Mouse (Mus musculus) stomach, embryonic 15.5 days (tissue): ENCODE results near the gene Ctsa. TPM values are rescaled to one million over a fixed set of nuclear protein-coding genes. Genes with fewer than 3 reads are reported as not detected.
A peak's percentile ranks its signal among the peaks of the same experiment; 100 is the strongest.

Experiments
- ATAC-seq: fragments of 200-750 bp; cut with Nextera tagmentation; 2 replicates; pipeline ENCODE4 v1.8.0; 2017; ENCODE audit warnings: low read depth, moderate number of reproducible peaks, moderate TSS enrichment; ENCODE audit not compliant: insufficient read depth, low FRiP score
- H3K27ac ChIP-seq: fragments of 300-500 bp; sonication (generic); 2 replicates; pipeline ENCODE4 v1.5.1; 2015; ENCODE audit warnings: mild to moderate bottlenecking, inconsistent platforms
- H3K27me3 ChIP-seq: fragments of 300-500 bp; sonication (generic); replicated peaks from 2 replicates; pipeline ENCODE4 v1.6.1; 2015; ENCODE audit warnings: inconsistent platforms
- H3K36me3 ChIP-seq: fragments of 300-500 bp; sonication (generic); 2 replicates; pipeline ENCODE4 v1.6.1; 2015; ENCODE audit warnings: inconsistent platforms
- H3K4me1 ChIP-seq: fragments of 300-500 bp; sonication (generic); 2 replicates; pipeline ENCODE4 v1.6.1; 2015; ENCODE audit warnings: inconsistent platforms
- H3K4me2 ChIP-seq: fragments of 300-500 bp; sonication (generic); 2 replicates; pipeline ENCODE4 v1.6.1; 2015; ENCODE audit warnings: mild to moderate bottlenecking, inconsistent platforms
- H3K4me3 ChIP-seq: fragments of 300-500 bp; sonication (generic); replicated peaks from 2 replicates; pipeline ENCODE4 v1.5.1; 2015; ENCODE audit warnings: inconsistent platforms
- H3K9ac ChIP-seq: fragments of 300-500 bp; sonication (generic); 2 replicates; pipeline ENCODE4 v1.6.1; 2015; ENCODE audit warnings: inconsistent platforms
- H3K9me3 ChIP-seq: fragments of 300-500 bp; sonication (generic); 2 replicates; pipeline ENCODE4 v1.6.1; 2016; ENCODE audit warnings: inconsistent platforms
- WGBS: fragments of 180-500 bp; shearing (Covaris S2); methylation state at CpG from one replicate; pipeline ENCODE4 v1.1.7; 2015; 5-methylcytosine and 5-hydroxymethylcytosine counted together
- polyA plus RNA-seq: library from polyadenylated mRNA; unstranded; fragments of >200 nt; fragmentation: Nextera tagmentation; extraction: Ambion mirVana; gene quantifications from 2 replicates; pipeline ENCODE4 v1.2.1, GENCODE M21; 2015

Gene Ctsa
- polyA plus RNA-seq, 1 experiment from 2014 or later = 132 TPM

- Histone ChIP-seq H3K9me3 (no peaks in the 10 kb centered on the region), H3K4me3 (no peak overlapping the region), H3K4me2 (no peak overlapping the region), H3K9ac (no peak overlapping the region), H3K27me3 (no peaks in the 10 kb centered on the region), H3K36me3 (peaks cover 74% of the 10 kb centered on the region), H3K4me1 (no peaks in the 10 kb centered on the region), H3K27ac (no peak overlapping the region)
- ATAC-seq = no peak
- WGBS = 92% methylated on average over 10 of the region's 10 CpGs
These were observed 53.9 kb downstream of the Ctsa start for GRCm38 (mm10) chr2:164886617-164887016.

- H3K4me1 ChIP-seq = no peaks in the 10 kb centered on the region
- H3K27ac ChIP-seq = no peak overlapping the region
- H3K9ac ChIP-seq = no peak overlapping the region
These were observed 56.3 kb downstream of the Ctsa start for GRCm38 (mm10) chr2:164888996-164889395.

GRCm38 (mm10) chr2:164889960-164890359 is 57.3 kb downstream of the Ctsa start:
- Histone ChIP-seq H3K36me3 (peaks cover 97% of the 10 kb centered on the region), H3K4me2 (no peak overlapping the region), H3K27ac (no peak overlapping the region), H3K4me1 (no peaks in the 10 kb centered on the region), H3K4me3 (no peak overlapping the region), H3K9me3 (no peaks in the 10 kb centered on the region), H3K27me3 (no peaks in the 10 kb centered on the region), H3K9ac (no peak overlapping the region)
- WGBS = 76% methylated on average over 2 of the region's 2 CpGs
- no peak for ATAC-seq

More at GRCm38 (mm10) chr2:164888996-164889395, 56.3 kb downstream of the Ctsa start:
- WGBS = 79% methylated on average over 12 of the region's 12 CpGs
- Histone ChIP-seq H3K4me2 (no peak overlapping the region), H3K27me3 (no peaks in the 10 kb centered on the region), H3K4me3 (no peak overlapping the region), H3K9me3 (no peaks in the 10 kb centered on the region), H3K36me3 (peaks cover 96% of the 10 kb centered on the region)
- ATAC-seq = peak; percentile 5; the same call in 1 of the 2 replicates

Other genes starting within 250 kb of the Ctsa start
- 1.0 and 1.5 TPM in 2 replicates for gene Wfdc6a, start 247.4 kb upstream of the Ctsa start, polyA plus RNA-seq
- gene Eppin, start 239.3 kb upstream of the Ctsa start, polyA plus RNA-seq = not detected in 2 replicates
- not detected in 2 replicates for gene Wfdc6b, start 219.4 kb upstream of the Ctsa start, polyA plus RNA-seq
- not detected in 2 replicates for gene Wfdc8, start 219.2 kb upstream of the Ctsa start, polyA plus RNA-seq
- not detected in 2 replicates for gene Wfdc16, start 194.1 kb upstream of the Ctsa start, polyA plus RNA-seq
- gene Wfdc10, start 176.8 kb upstream of the Ctsa start, polyA plus RNA-seq = 0.44 and 0.99 TPM in 2 replicates
- gene Wfdc9, start 176.3 kb upstream of the Ctsa start, polyA plus RNA-seq = not detected in 2 replicates
- gene Wfdc11, start 158.8 kb upstream of the Ctsa start, polyA plus RNA-seq = not detected in 2 replicates
- 1.9 and 3.7 TPM in 2 replicates for gene Wfdc13, start 147.8 kb upstream of the Ctsa start, polyA plus RNA-seq
- not detected in 2 replicates for gene Spint4, start 134.4 kb upstream of the Ctsa start, polyA plus RNA-seq
- not detected in 2 replicates for gene Spint5, start 117.6 kb upstream of the Ctsa start, polyA plus RNA-seq
- gene Wfdc3, start 86.9 kb upstream of the Ctsa start, polyA plus RNA-seq = 2.2 and 2.3 TPM in 2 replicates
- gene Dnttip1, start 86.9 kb upstream of the Ctsa start, polyA plus RNA-seq = 60.9 and 64.7 TPM in 2 replicates
- gene Ube2c, start 63.0 kb upstream of the Ctsa start, polyA plus RNA-seq = 428 and 438 TPM in 2 replicates
- 8.1 and 16.8 TPM in 2 replicates for gene Tnnc2, start 52.9 kb upstream of the Ctsa start, polyA plus RNA-seq
- gene Snx21, start 47.0 kb upstream of the Ctsa start, polyA plus RNA-seq = 24.6 and 24.8 TPM in 2 replicates
- 21.9 and 22.9 TPM in 2 replicates for gene Acot8, start 28.0 kb upstream of the Ctsa start, polyA plus RNA-seq
- gene Zswim3, start 27.8 kb upstream of the Ctsa start, polyA plus RNA-seq = 7.9 and 8.5 TPM in 2 replicates
- gene Zswim1, start 10.2 kb upstream of the Ctsa start, polyA plus RNA-seq = 13.1 and 13.5 TPM in 2 replicates
- gene Spata25, start 4.3 kb upstream of the Ctsa start, polyA plus RNA-seq = not detected in 2 replicates
- 6.2 and 6.9 TPM in 2 replicates for gene Neurl2, start 583 bp downstream of the Ctsa start, polyA plus RNA-seq
- gene Pltp, start 24.8 kb downstream of the Ctsa start, polyA plus RNA-seq = 43.9 and 48.5 TPM in 2 replicates
- gene Pcif1, start 46.4 kb downstream of the Ctsa start, polyA plus RNA-seq = 64.7 and 70.9 TPM in 2 replicates
- gene Zfp335, start 78.9 kb downstream of the Ctsa start, polyA plus RNA-seq = 10.6 and 12.1 TPM in 2 replicates
- 5.3 and 6.2 TPM in 2 replicates for gene Mmp9, start 107.9 kb downstream of the Ctsa start, polyA plus RNA-seq
- gene Slc12a5, start 127.9 kb downstream of the Ctsa start, polyA plus RNA-seq = 1.0 and 1.4 TPM in 2 replicates
- 58.6 and 60.6 TPM in 2 replicates for gene Ncoa5, start 202.0 kb downstream of the Ctsa start, polyA plus RNA-seq
- 7.1 TPM in 2 replicates for gene Cd40, start 222.8 kb downstream of the Ctsa start, polyA plus RNA-seq